In the genomic region with DNA sequence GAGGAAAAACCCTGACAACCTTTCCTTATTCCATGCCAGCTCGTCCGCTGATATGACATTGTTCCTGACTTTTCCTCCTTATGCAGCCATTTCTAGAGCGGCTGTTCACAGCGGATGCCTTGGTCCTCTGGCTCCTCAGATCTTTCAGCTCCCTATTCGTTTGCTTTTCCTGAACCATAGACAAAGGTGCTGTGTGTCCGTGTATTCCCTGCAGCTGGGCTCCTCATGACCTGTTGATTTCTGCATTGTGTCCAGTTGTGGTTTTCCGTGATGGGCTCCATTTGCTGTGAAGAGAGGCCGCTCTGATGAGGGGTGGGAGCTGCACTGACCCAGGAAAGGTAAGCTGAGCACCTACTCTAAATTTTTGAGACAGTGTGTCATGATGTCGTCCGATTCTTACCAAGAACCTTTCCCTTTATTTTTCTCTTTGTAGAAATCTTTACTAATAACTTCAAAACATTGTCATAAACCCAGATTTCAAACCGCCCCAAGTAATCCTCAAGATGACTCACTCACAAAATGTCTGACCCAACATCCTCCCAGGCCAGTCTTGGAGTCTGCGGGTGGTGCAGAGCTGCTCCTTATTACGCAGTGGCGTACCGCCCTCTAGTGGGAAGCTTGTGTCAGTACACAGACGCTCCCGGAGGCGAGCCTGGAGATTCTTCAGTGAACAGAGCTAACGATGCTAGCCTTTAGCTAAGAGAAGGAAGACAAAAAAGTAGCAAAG, we compare ENCODE assay signal across 8 mouse cellular contexts. TPM values are rescaled to one million over a fixed set of nuclear protein-coding genes. Genes with fewer than 3 reads are reported as not detected.
DNase-seq lines count a peak whose midpoint lies in the region; ATAC-seq and TF ChIP-seq lines count a peak whose summit lies in the region.

No protein-coding gene starts in this region.

- no peaks in the 10 kb centered on the region for H3K9me3 ChIP-seq in hindbrain, postnatal 0 days (ENCODE audit: low read length)

- H3K36me3 ChIP-seq in hindbrain, postnatal 0 days (ENCODE audit: insufficient read depth, low read length) = no peaks in the 10 kb centered on the region

- no peak overlapping the region for H3K4me2 ChIP-seq in hindbrain, postnatal 0 days (ENCODE audit: low read depth, low read length)

- no peak overlapping the region for H3K4me3 ChIP-seq in hindbrain, postnatal 0 days (ENCODE audit: low read length)

- H3K4me1 ChIP-seq in hindbrain, postnatal 0 days (ENCODE audit: insufficient read depth, low read length) = no peaks in the 10 kb centered on the region; the same call in 1 of the 2 replicates

- peak; percentile 99 for TF ChIP-seq CTCF in hindbrain, postnatal 0 days (IDR thresholded peaks at IDR 0.05; ENCODE audit: low read depth)

- peak; percentile 71 for ATAC-seq in hindbrain, postnatal 0 days
- peak; percentile 75 for ATAC-seq in megakaryocyte progenitor cell, adult 5-6 weeks (replicated peaks; ENCODE audit: poor library complexity)

- peak overlapping the region; percentile 66 for H3K27ac ChIP-seq in hindbrain, postnatal 0 days

- no peak overlapping the region for H3K9ac ChIP-seq in hindbrain, postnatal 0 days (replicated peaks; ENCODE audit: low read length)

- 39% methylated on average over 19 of the region's 19 CpGs for WGBS in hindbrain, postnatal 0 days

- H3K27me3 ChIP-seq in hindbrain, postnatal 0 days (ENCODE audit: insufficient read depth, low read length) = no peaks in the 10 kb centered on the region

- peak; percentile 50 for DNase-seq in WW6 (ENCODE audit: low read depth, low spot score)
- peak; percentile 91 to 92 for DNase-seq in cerebellum, postnatal 25 days
- DNase-seq in frontal cortex, postnatal 36 days (ENCODE audit: low spot score in 2 of 2) = peak; percentile 87 to 91
- DNase-seq in hindbrain, postnatal 0 days (ENCODE audit: low spot score) = peak; percentile 95
- peak; percentile 84 to 87 for DNase-seq in left cerebral cortex, adult 18-20 months (ENCODE audit: low spot score in 2 of 2)
- peak; percentile 90 to 92 for DNase-seq in right cerebral cortex, postnatal 10 days (ENCODE audit: low spot score in 2 of 2)
- peak; percentile 76 for DNase-seq in urinary bladder, postnatal 10 days (ENCODE audit: low spot score)

RNA-seq across cellular contexts. Expression of a gene that starts 3.7 kb away (rescaled TPM):
- total RNA-seq in hindbrain, postnatal 0 days (2014; rRNA removed) = 9.1 and 9.5 TPM in 2 replicates
- polyA plus RNA-seq in hindbrain, postnatal 0 days (2015; fragmentation: Nextera tagmentation; extraction: Ambion mirVana) = 7.7 and 8.4 TPM in 2 replicates
- 1 to 10 TPM; 1.4 to 1.6 TPM for total RNA-seq in left cerebral cortex, adult 18-20 months (2021)
- 22.4 and 23.4 TPM in 2 replicates for total RNA-seq in megakaryocyte progenitor cell, adult 5-6 weeks (2015)
- total RNA-seq in megakaryocyte progenitor cell, adult 5-6 weeks (2017) = 35.8 and 36.8 TPM in 2 replicates
